Mouse (Mus musculus) olfactory bulb, adult 2 months (tissue): ENCODE data around the gene Gm34653. TPM values are rescaled to one million over a fixed set of nuclear protein-coding genes. Genes with fewer than 3 reads are reported as not detected.

Experiments
- H3K27ac ChIP-seq: fragments of 200-500 bp; 2 replicates; pipeline ENCODE4 v1.5.1; 2012; ENCODE audit warnings: low read depth, low read length; ENCODE audit not compliant: insufficient read depth
- H3K4me1 ChIP-seq: fragments of 200-500 bp; 2 replicates; pipeline ENCODE4 v1.6.1; 2012; ENCODE audit warnings: low read length; ENCODE audit not compliant: control insufficient read depth, insufficient read depth
- H3K4me3 ChIP-seq: fragments of 200-500 bp; 2 replicates; pipeline ENCODE4 v1.5.1; 2012; ENCODE audit warnings: mild to moderate bottlenecking, low read depth, low read length, moderate library complexity; ENCODE audit not compliant: insufficient read depth
- CTCF ChIP-seq: fragments of 200-500 bp; IDR thresholded peaks from 2 replicates; pipeline ENCODE4 v1.5.1; 2012; ENCODE audit warnings: low read depth, mild to moderate bottlenecking, low read length, moderate library complexity; ENCODE audit not compliant: insufficient read depth
- POLR2A ChIP-seq: fragments of 200-500 bp; IDR thresholded peaks from 2 replicates; pipeline ENCODE4 v1.6.1; 2012; ENCODE audit warnings: mild to moderate bottlenecking, low read depth, low read length, moderate library complexity; ENCODE audit not compliant: insufficient read depth
- WGBS: fragments of 180-500 bp; shearing (Covaris S2); methylation state at CpG from one replicate; pipeline ENCODE4 v1.1.7; 2018; 5-methylcytosine and 5-hydroxymethylcytosine counted together
- polyA plus RNA-seq: library from polyadenylated mRNA; stranded (reverse); fragments of >200 nt; gene quantifications from 2 replicates; pipeline ENCODE4 v1.2.4, GENCODE M21; 2012; ENCODE audit warnings: low replicate concordance; ENCODE audit not compliant: missing spikeins, insufficient read depth, insufficient read length

Gm34653 gene
- polyA plus RNA-seq, 1 experiment, result not detected

DNA sequence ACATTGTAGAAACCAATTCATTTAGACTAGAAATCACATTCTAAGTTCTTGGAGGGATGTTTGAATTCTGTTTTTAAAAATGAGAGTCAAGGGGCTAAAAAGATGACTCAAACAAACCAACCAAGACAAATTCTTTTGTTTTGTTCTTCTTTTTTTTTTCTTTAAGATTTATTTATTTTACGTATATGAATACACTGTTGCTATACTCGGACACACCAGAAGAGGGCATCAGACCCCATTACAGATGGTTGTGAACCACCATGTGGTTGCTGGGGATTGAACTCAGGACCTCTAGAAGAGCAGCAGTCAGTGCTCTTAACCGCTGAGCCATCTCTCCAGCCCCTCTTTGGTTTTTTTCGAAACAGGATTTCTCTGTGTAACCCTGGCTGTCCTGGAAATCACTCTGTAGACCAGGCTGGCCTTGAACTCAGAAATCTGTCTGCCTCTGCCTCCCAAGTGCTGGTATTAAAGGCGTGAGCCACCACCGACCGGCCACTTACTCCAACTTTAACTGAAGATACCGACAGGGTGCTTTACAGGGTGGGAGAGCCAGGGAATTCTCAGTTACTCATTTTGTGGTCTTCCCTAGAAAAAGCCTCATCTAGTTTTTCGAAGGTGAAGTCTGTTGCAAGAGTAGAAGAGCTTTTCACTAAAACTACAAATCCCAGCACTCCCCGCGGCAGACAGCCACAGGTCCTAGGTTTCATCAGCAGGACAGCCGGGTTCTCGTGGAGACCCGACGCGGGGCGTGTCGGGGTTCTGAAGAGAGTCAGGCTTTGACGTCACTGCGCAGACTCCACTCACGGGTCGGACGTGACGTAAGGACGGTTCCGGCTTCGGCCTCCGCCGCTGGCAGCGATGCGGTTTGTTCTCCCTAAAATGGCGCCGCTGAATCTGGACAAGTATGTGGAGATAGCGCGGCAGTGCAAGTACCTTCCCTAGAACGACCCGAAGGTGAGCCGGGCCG, 31.0 kb upstream of the Gm34653 start:
- Histone ChIP-seq H3K4me3 (peak overlapping the region; percentile 71), H3K27ac (peak overlapping the region; percentile 84), H3K4me1 (peaks cover 12% of the 10 kb centered on the region)
- no peak for TF ChIP-seq CTCF
- TF ChIP-seq POLR2A, result peak; percentile 85
- 5% methylated on average over 39 of the region's 39 CpGs for WGBS

DNA sequence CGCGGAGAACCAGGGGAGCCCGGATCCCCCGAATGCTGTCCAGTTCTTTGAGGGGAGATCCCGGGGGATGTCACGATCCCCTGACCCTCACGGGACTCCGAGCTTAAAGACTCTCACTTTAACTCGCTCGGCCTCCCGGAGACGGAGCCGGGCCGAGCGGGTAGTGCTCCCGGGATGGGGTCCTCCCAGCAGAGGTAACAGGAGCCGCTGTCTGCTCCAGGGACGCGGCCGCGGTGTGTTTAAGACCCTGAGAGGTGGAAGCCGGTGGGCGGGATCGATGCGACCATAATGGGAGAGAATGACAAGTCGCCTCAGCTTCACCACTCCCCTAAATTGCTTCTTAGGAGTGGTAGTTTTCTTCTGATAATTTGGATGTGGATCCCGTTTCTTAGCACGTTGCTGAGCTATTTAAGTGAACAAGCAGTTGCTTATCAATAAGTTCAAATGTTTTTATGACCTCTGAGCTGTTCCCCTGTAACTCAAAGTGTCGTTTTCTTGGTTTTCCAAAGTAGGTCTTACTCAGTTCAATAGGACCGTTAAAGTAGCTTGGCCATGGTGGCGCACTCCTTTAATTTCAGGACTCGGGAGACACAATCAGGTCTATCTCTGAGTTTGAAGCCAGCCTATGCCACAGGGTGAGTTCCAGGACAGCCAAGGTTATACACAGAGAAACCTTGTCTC, 30.1 kb upstream of the Gm34653 start:
- Histone ChIP-seq H3K27ac (peak overlapping the region; percentile 84), H3K4me3 (peak overlapping the region; percentile 71), H3K4me1 (peaks cover 12% of the 10 kb centered on the region)
- under 1% methylated on average over 32 of the region's 32 CpGs for WGBS
- TF ChIP-seq POLR2A, result 0 out of 2 replicates have a peak, but pooled peaks have one; percentile 3

GRCm38 (mm10) chr2:34803746-34804145, 29.1 kb upstream of the Gm34653 start:
- 47% methylated on average over 3 of the region's 3 CpGs for WGBS
- peaks cover 12% of the 10 kb centered on the region for H3K4me1 ChIP-seq
- no peak overlapping the region for H3K4me3 ChIP-seq
- no peak overlapping the region for H3K27ac ChIP-seq
- TF ChIP-seq CTCF (no peak), POLR2A (no peak)

- WGBS, result 98% methylated on average over 2 of the region's 2 CpGs
- Histone ChIP-seq H3K27ac (no peak overlapping the region), H3K4me3 (no peak overlapping the region), H3K4me1 (peaks cover 12% of the 10 kb centered on the region)
- TF ChIP-seq POLR2A (no peak), CTCF (no peak)
Observed at GRCm38 (mm10) chr2:34804172-34804571, 28.6 kb upstream of the Gm34653 start.

DNA sequence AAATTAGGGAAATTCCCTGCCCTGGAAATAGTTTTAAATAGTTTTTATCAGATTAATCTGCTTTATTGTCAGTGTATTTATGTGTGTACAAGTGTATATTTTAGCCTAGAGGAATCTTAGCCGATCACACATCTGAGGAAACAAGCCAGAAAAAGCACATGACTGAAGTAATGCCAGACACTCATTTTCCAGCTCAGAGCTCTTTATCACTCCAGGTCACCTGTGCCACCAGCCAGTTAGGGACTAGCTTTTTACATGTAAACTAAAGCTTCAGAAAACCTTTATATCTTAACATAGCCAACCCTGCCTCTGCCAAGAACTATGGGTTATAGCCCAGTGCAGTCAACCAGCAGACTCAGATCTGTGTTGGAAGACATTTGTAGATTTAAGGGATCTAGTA, 28.0 kb upstream of the Gm34653 start:
- Histone ChIP-seq H3K27ac (no peak overlapping the region), H3K4me3 (no peak overlapping the region), H3K4me1 (peaks cover 12% of the 10 kb centered on the region)
- WGBS, result 19% methylated on average over 1 of the region's 1 CpGs
- no peak for TF ChIP-seq CTCF
- no peak for TF ChIP-seq POLR2A

- H3K27ac ChIP-seq, result no peak overlapping the region
- TF ChIP-seq CTCF (no peak), POLR2A (no peak)
- H3K4me1 ChIP-seq, result peaks cover 9% of the 10 kb centered on the region
- 84% methylated on average over 10 of the region's 10 CpGs for WGBS
- H3K4me3 ChIP-seq, result no peak overlapping the region
Observed at GRCm38 (mm10) chr2:34805364-34805950, 27.4 kb upstream of the Gm34653 start.

DNA sequence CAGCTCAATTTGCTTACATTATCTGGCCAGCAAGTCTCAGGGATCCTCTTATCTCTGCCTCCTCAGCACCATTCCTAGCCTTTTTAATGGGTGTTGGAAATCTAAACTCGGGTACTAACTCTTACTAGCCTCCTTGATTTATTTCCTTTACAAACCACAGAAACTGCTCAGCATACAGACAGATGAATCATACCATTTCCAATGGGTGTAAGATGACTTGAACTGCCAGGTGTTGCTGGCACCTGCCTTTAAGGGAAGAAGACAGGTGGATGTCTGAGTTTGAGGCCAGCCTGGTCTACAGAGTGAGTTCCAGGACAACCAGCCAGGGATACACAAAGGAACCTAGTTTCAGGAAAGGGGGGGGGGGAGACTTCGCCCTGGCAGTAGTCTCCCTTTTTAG, 24.8 kb upstream of the Gm34653 start:
- Histone ChIP-seq H3K4me1 (peaks cover 12% of the 10 kb centered on the region), H3K4me3 (no peak overlapping the region), H3K27ac (no peak overlapping the region)
- no peak for TF ChIP-seq POLR2A
- no peak for TF ChIP-seq CTCF
- WGBS, result 81% methylated on average over 2 of the region's 2 CpGs

DNA sequence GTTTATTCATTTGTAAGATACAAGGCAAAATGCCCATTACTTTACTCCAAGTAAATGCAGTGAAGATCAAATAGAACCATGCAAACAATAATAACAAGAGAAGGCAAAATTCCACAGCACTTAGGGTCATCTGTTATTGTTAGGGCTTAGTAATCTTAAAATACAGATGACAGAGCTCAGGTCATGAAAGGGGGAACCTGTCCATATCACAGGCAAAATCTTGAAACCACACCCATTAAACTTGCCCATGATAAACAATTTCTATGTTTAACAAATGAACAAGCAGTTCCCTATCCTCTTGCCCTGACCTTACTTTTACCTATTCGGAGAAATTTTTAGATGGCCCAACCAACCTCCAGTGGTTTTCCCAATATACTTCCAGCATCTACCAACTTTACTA, 23.2 kb upstream of the Gm34653 start:
- WGBS, result 87% methylated on average over 1 of the region's 1 CpGs
- TF ChIP-seq POLR2A (no peak), CTCF (no peak)
- Histone ChIP-seq H3K4me3 (no peak overlapping the region), H3K4me1 (peaks cover 7% of the 10 kb centered on the region), H3K27ac (no peak overlapping the region)

- no peak overlapping the region for H3K27ac ChIP-seq
- 92% methylated on average over 3 of the region's 3 CpGs for WGBS
- H3K4me3 ChIP-seq, result no peak overlapping the region
- TF ChIP-seq CTCF (no peak), POLR2A (no peak)
- H3K4me1 ChIP-seq, result peaks cover 2% of the 10 kb centered on the region
Observed at GRCm38 (mm10) chr2:34810775-34811174, 22.0 kb upstream of the Gm34653 start.
